Mouse (Mus musculus) CD8-positive naive resting alpha-beta T cell, adult 2 months (primary cell): ENCODE measurements around the gene Klhl6.
"Not testable (repeated sequence)": the region's sequence is repeated elsewhere in the genome, so short reads cannot be mapped to it uniquely, and the experiment has no call there.

Experiments
- DNase-seq, 2 experiments: peaks; one replicate each; pipeline ENCODE4 v3.0.0; 2022; ENCODE audit warnings: low read depth in 2 of 2, low spot score in 2 of 2

The Klhl6 gene

DNA sequence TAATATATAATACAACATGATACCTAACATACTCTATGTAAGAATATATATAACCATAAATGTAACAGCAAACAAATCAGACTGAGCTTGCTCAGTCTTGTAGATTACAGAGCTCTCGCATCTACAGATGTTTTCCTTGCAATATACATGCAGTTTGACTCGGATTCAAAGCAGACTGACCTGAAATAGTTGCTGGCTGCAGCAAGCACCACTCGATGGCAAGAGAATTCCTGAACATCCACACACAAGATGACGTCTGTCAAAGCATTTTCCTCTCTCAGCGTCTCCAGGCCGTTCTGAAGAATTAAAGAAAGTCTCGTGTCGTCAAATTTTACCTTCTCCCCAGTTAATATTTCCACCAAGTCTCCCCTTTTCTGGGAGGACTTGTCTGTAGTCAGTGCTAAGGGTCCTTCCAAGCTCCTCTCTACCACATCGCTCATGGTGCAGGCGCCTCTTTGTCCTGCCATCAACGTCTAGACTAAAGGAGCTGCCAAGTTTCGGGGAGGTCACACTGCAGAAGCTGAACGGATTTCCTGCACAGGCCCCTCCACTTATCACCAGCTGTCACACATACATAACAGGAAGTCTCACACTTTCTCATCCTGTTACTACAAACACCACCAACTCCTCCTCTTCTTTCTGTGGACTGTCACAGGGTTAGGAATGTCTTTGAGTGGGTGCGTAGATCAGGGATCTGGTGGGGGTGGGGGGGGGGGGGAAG, at the start of gene Klhl6:
Klhl6 (minus strand) TSS at position 501 of the 721 bp plus-strand sequence.
- DNase-seq: peak; percentile 63 to 65

DNA sequence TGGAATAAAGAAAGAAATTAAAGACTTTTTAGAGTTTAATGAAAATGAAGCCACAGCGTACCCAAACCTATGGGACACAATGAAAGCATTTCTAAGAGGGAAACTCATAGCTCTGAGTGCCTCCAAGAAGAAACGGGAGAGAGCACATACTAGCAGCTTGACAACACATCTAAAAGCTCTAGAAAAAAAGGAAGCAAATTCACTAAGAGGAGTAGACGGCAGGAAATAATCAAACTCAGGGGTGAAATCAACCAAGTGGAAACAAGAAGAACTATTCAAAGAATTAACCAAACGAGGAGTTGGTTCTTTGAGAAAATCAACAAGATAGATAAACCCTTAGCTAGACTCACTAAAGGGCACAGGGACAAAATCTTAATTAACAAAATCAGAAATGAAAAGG, 44.4 kb upstream of the Klhl6 start:
- DNase-seq: not testable (repeated sequence)

DNA sequence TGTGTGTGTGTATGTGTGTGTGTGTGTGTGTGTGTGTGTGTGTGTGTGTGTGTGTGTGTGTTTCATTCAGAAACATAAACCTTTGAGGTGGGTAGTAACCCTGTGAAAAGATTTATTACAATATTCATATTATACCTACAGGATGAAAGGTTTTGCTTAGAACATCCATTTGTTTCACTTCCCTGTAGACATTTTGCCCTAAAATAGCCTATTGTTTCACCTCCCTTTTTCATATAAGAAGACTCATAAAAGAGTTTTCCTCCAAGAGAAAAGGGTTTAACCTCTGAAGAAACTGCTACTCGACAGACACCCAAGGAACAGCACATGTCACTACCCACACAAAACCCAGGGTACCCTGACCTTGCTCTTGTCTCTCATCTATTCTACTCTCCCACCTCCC, 40.0 kb upstream of the Klhl6 start:
- DNase-seq: no peak

DNA sequence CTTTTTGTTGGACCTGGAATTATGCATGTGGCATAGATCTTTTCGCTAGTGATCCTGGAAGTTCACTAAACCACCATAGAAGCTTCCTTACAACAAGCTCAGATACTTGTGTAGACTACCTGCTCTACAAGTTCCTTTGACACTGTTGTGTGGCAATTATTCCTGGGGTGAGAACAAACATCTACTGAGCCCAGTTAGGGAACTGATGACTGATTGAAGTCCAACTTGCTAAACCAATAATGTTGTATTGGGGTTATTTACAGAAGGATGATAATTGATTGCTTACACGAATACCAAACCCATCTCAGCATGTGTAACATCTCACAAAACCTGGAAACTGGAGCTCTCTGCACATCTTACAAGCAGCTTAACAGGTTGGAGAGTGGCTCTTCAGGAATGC, 39.0 kb upstream of the Klhl6 start:
- no peak for DNase-seq

DNA sequence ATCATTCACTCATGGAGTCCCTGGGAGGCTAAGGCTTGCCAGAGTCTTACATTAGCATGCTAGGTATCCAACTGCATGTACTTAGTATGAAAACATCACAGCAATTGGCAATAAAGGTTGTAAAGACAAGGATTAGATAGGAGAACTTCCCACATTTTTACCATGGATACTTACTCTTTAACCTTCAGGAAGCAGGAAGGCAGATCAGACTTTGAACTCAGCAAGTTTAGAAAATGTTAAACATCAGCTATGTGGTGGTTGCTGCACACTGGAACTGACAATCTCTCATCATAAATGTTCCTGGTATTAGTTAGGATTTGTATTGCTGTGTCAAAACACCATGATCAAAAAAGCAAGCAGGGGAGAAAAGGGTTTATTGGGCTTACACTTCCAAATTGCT, 29.8 kb upstream of the Klhl6 start:
- DNase-seq: no peak

DNA sequence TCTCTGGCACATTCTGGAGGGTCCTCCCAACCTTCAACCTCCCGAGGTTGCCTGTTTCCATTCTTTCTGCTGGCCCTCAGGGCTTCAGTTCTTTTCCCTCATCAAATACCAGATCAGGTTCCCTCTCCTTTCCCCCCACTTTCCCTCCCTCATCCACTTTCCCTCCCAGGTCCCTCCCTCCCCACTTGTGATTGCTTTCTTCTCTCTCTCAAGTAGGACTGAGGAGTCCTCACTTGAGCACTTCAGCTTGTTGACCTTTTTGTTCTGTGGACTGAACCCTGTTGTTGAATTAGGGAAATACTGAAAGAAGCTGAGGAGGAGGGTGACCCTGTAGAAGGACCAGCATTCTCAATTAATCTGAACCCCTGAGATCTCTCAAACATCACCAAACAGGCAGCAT, 23.2 kb upstream of the Klhl6 start:
- no peak for DNase-seq

DNA sequence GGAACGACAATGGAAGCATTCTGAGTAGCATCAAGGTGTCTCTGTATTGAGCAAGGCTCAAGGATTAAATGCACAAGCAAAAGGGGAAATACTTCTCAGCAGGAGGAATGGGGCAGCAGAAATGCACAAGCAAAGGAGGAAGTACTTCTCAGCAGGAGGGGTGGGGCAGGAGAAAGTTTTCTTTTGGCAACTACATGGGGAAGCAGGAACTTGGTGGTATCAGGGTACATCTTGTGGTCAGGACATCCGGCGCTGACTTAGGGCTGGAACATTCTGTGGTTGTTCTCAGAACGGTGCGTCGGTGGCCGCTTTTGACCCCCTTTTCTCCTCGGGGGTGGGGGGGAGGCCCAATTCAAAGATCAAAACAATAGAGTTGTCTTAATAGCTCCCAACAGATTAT, 17.4 kb upstream of the Klhl6 start:
- peak; percentile 16 to 23 for DNase-seq

DNA sequence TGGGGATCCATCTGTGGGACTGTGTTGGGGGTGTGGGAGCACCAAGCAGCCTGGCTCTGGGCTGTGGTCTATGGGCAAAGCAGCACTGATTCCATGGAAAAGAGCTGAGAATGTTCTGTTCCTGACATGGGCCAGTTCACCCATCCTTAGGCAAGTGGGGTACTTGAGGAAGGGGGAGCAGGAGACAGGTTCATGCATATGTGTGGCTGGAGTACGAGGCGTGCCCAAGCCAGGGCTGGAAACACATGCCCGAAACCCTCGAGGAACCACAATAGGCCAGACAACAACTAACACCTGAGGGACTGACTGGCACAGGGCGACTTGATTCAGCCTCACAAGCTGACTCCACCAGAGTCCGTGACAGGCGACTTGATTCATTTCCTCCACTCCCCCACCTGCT, 14.8 kb upstream of the Klhl6 start:
- DNase-seq: no peak

DNA sequence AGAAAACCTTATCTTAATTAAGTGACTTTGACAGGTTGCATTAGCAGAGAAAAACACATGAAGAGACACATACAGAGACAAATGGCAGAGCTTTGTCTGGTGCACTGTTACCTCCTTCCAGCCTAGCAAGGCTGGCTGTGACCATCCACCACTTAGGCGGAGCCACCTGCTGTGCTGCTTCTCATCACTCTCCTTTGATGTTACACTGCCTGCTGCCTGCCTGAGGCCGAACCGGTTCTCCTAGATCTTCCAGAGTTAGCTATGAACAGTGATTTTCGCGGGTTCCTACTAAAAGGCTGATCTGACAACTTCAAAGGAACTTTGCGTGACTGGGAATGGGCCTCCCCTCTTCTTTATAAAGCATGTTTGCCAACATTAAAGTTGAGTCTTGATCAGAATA, 14.1 kb upstream of the Klhl6 start:
- not testable (repeated sequence) for DNase-seq

DNA sequence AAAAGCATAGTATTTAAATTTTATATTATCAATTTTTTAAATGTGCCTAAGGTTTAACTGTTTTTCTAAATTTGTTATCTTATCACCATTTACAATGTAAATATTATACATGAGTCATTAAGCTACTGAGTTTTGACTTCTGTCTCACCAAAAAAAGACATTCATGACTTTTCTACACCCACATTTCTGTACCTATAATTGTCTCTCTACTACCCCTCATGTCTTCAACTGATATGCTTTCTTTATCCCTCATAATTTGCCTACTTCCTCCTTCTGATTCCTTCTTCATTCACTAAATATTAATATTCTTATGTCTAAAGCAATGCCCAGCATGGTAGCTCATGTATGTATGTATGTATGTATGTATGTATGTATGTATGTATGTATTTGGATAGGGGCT, 13.0 kb upstream of the Klhl6 start:
- no peak for DNase-seq

DNA sequence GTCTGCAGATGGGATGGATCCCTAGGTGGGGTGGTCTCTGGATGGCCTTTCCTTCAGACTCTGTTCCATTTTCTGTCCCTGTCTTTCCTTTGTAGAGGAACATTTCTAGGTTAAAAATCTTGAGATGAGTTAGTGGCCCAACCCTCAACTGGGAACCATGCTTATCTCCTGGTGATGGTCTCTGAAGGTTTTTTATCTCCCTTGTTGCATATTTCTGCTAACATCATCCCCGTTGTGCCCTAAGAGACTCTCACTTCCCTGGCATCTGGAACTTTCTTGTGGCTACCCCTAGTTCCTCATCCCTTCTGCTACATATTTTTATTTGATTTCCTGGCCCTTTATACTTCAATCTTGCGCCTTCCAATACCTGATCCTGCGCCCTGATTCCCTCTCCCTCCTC, 10.4 kb upstream of the Klhl6 start:
- DNase-seq: no peak

DNA sequence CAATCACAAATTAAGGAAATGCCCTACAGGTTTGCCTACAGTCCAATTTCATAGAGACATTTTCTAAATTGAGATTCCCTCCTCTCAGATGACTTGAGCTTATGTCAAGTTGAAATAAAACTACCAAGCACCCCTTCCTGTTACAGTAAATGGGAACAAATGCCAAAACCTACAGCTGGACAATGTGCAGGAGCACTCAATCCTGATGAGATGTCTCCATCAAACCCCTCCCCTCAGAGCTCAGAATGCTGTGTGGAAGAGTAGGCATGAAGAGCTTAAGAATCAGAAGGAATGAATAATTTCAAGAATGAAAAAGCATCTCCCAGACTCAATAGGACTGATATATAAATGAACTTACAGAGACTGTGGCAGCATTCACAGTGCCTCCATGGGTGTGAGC, 7.7 kb upstream of the Klhl6 start:
- DNase-seq: no peak

DNA sequence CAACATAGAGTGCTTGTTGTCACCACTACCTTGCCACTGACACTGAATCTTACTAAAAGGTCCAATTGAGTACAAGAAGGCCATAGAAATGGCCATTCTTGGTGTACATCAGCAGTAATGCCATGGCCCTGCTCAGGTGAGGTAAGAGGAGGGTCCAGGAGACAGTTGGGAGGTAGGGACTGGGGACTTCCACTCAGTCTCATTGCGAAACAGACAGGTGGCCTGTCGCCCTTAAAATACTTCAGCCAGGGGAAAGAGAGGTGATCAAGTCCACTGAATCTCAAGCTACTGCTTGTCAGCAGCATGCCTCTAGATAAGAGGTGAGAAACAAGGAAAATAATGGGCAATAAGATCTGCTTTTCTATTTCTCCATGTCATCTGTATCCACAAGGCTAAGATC, 4.8 kb upstream of the Klhl6 start:
- DNase-seq: no peak

DNA sequence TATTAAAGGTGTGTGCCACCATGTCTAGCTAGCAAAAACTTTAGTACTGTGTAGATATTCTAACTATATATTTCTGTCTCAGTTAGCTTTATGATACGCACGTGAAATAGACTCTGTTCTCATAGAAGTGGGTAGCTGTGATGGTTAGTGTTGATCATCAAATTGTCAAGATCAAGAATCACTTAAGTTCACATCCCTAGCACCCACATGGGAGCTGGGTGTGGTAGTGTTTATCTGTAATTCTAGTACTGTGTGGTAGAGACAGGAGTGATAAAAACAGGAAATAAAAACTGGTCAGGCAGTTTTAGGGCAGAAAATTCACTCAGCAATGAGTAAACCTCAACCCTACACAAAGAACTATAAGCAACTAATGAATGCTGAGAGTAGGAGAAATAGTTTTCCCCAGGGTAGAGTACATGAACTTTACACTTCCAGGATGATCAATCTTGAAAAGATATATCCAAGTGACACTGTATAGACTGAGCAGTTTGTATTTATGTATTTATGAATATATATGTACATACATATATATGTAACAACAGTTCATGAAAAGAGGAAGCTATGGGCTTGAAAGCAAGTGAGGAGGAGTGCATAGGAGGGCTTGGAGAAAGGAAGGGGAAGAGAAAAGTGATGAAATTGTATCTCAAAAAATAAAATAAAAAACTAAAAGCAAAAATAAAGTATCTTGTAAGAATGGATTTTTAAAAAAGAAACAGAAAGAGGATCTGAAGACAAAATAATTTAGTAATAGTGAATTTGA, 2.2 kb upstream of the Klhl6 start:
- peak in 1 of 2 experiments; percentile 26 for DNase-seq

DNA sequence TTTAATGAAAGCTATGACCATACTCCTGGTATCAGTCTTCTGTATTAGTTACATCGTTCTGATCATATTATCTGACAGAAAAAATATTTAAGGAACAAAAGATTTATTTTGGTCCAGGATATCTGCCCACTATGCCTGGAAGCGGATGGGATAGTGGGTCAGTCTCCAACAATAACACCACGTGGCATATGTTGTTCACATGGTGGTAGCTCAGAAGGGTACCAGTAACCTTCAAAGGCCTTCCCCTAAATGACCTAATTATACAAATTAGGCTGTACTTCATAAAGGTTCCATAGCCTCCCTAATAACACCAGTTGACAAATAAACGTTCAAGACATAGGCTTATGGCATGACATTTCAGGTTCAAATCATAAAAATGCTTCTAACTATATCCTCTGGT, 722 bp upstream of the Klhl6 start:
- DNase-seq: no peak

DNA sequence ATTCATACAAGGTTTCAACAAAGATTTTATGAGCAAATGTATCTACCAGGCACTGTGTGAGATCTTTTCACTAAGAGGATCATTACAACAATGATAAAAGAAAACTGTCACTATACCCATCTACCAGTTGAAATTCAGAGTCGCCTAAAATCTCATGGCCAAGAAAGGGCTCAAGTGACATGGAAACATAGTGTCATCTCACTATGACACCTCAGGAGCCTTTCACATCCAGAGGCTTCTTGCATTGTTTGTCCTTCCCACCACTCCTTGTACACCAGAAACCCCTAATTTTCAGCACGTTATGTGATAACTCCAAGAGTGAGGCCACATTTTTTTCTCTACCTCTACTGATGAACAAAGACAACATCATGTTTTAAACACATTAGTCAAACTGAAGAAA, 1.2 kb downstream of the Klhl6 start:
- DNase-seq: no peak

DNA sequence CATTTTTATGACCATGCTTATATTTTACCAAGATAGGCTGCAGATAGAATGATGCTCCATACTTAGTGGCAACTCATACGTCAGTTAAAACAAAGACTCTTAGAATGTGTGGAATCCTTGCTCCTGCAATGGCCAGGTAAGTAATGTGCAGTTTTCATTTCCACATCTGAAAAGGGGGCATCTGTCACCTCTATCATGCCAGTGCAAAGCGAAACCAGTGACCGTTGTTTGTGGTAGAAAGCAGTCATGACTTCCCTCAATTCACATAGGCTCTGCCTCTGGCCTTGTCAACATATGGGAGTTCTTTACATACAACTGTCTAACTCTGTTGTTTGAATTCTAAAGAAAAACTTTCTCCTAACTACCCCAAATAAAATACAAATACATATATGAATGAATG, 1.8 kb downstream of the Klhl6 start:
- DNase-seq: no peak

DNA sequence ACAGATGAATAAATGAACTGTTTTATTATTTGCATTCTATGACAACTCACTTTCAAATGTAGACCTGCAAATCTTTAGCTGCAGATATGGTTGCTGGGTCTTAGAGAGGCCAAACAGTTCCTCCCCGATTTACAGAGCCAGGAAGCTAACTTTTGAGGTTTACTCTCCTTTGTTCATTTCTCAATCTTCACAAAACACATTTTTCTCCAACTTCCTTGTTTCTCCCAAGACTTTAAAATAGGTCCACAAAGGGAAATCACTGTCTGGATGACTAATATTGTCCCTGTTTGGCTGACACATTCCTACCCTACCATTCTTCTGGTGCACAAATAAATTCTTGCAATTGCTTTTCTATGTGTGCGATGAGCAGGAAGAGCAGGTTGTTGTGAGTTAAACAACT, 3.1 kb downstream of the Klhl6 start:
- no peak for DNase-seq

DNA sequence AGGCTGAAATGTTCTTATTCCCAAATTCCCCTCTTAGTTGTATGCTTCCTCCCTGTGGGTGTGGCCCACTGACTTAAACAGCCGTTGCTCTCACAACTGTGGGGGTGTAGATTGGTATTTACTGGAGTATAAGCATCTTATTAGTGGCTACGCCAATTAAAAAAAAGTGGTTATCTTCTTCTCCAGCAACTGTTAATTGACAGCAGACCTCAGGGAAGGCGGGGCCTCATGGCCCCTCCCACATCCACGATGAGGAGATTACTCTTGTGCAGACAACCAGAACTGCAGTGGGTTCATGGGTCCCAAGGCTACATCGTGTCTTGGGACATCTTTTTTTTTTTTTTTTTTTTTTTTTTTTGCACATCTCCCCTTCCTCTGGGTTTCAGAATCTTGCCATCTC, 5.6 kb downstream of the Klhl6 start:
- no peak for DNase-seq

DNA sequence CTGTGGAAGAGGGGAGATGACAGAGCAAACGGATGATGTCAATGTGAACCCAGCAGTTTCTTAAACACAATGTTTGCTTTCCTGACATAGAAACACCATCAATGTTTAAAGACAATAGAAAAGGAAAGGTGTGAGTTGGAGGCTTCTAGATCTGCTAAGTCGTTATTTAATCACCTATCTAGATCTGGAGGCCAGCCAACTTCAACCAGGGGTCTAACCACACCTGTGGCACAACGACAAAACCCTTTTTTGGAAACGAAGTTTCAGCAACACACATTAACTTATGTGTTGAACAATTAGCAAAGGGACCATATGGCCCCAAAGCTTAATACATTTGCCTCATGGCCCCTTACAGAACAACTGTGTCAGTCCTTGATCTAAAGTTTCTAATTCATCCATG, 6.0 kb downstream of the Klhl6 start:
- DNase-seq: no peak

DNA sequence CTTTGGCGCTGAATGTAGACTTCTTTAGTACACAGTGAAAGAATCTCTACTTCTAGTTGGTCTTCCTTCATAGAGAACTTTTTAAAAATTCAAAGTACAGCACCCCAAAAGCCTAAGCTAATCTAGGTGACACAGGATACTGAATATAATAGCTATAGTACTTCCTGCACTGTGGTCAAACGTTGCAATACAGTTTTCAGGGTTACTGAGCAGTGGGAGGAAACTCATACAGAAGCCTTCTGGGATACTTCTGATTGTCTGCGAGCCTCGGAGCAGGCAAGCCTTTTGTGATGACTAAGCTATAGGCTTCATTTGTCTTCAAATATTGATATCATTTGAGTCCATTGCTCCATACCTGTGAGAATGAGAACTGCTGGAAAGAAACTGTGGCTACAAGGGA, 7.4 kb downstream of the Klhl6 start:
- DNase-seq: peak in 1 of 2 experiments; percentile 21

DNA sequence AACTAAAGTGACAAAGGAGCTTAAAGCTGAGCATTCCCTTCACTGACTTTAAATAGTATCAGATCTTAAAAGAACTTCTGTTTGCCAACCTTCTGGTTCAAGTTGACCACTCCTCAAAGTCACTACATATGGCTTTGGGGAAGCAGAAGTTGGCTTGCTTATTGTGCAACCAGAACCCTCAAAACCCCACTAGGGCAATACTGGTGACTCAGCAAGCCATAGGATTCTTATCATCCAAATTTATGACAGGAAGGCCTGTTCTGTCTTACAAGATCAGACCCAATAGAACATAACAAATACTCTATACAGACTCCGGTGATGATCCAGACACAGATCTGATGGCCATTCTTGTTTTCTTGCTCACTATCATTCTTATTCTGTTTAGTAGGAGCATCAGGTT, 9.4 kb downstream of the Klhl6 start:
- DNase-seq: no peak
